Mouse (Mus musculus) limb, embryonic 11.5 days (tissue): ENCODE results near the gene Atpaf1. TPM values are rescaled to one million over a fixed set of nuclear protein-coding genes. Genes with fewer than 3 reads are reported as not detected.

Experiments
- ATAC-seq: fragments of 200-750 bp; cut with Nextera tagmentation; 2 replicates; pipeline ENCODE4 v1.8.0; 2017; ENCODE audit warnings: low read depth; ENCODE audit not compliant: insufficient number of reproducible peaks, low FRiP score, low TSS enrichment
- DNase-seq: peaks from one replicate; pipeline ENCODE4 v3.0.0-alpha.2; 2015; ENCODE audit warnings: low spot score
- H3K27ac ChIP-seq: fragments of 300-500 bp; sonication (generic); replicated peaks from 2 replicates; pipeline ENCODE4 v1.5.1; 2014; ENCODE audit warnings: low read depth, mild to moderate bottlenecking, low read length
- H3K27me3 ChIP-seq: fragments of 300-500 bp; sonication (generic); 2 replicates; pipeline ENCODE4 v1.6.1; 2014; ENCODE audit warnings: mild to moderate bottlenecking, low read length, mixed read lengths; ENCODE audit not compliant: control insufficient read depth, insufficient read depth
- H3K36me3 ChIP-seq: fragments of 300-500 bp; sonication (generic); 2 replicates; pipeline ENCODE4 v1.6.1; 2014; ENCODE audit warnings: mild to moderate bottlenecking, low read length, moderate library complexity, mixed read lengths; ENCODE audit not compliant: control insufficient read depth, insufficient read depth
- H3K4me1 ChIP-seq: fragments of 300-500 bp; sonication (generic); 2 replicates; pipeline ENCODE4 v1.6.1; 2014; ENCODE audit warnings: low read length, mixed read lengths; ENCODE audit not compliant: control insufficient read depth, insufficient read depth
- H3K4me2 ChIP-seq: fragments of 300-500 bp; sonication (generic); 2 replicates; pipeline ENCODE4 v1.6.1; 2014; ENCODE audit warnings: low read depth, mild to moderate bottlenecking, moderate library complexity; ENCODE audit not compliant: severe bottlenecking
- H3K4me3 ChIP-seq: fragments of 300-500 bp; sonication (generic); 2 replicates; pipeline ENCODE4 v1.5.1; 2014; ENCODE audit warnings: low read depth, low read length
- H3K9ac ChIP-seq: fragments of 300-500 bp; sonication (generic); 2 replicates; pipeline ENCODE4 v1.6.1; 2014; ENCODE audit warnings: mild to moderate bottlenecking, low read length
- H3K9me3 ChIP-seq: fragments of 300-500 bp; sonication (generic); 2 replicates; pipeline ENCODE4 v1.6.1; 2016; ENCODE audit warnings: low read length; ENCODE audit not compliant: control insufficient read depth
- WGBS: fragments of 180-500 bp; shearing (Covaris S2); extraction: QIAGEN DNeasy Blood & Tissue Kit; methylation state at CpG from one replicate; pipeline ENCODE4 v1.1.7; 2014; 5-methylcytosine and 5-hydroxymethylcytosine counted together
- polyA plus RNA-seq: library from polyadenylated mRNA; unstranded; fragments of >200 nt; fragmentation: Nextera tagmentation; extraction: Ambion mirVana; gene quantifications from 2 replicates; pipeline ENCODE4 v1.2.1, GENCODE M21; 2014

Atpaf1 gene
- polyA plus RNA-seq, 1 experiment from 2014 or later = 58.7 TPM

DNA sequence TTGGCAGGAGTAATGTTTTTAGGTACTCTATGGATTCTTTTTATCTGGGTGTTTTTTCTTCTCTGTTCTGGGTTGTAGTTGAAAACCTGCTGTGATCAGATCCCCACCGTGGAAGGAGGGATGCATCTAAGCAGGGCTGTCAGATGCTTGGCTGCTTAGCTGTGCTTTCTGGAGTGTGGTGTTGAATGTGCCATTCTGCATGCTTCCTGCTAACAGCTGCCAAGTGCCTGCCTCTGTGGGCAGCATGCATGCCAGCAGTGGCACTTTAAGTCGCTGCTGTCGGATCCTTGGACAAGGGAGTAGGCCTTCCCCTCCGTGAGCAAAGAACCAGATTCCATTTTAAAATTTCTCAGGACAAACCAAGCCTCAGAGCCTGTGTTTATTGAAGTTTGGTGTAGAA is 71.0 kb downstream of the Atpaf1 start:
- WGBS = 71% methylated on average over 4 of the region's 4 CpGs
- Histone ChIP-seq H3K4me2 (no peak overlapping the region; the same call in 1 of the 2 replicates), H3K9ac (no peak overlapping the region), H3K9me3 (no peaks in the 10 kb centered on the region), H3K36me3 (peaks cover 6% of the 10 kb centered on the region), H3K4me1 (peaks cover 25% of the 10 kb centered on the region), H3K27me3 (no peaks in the 10 kb centered on the region), H3K27ac (0 out of 2 replicates have a peak overlapping the region, but pooled peaks have one; percentile 26), H3K4me3 (no peak overlapping the region)
- ATAC-seq (no peak), DNase-seq (no peak)

DNA sequence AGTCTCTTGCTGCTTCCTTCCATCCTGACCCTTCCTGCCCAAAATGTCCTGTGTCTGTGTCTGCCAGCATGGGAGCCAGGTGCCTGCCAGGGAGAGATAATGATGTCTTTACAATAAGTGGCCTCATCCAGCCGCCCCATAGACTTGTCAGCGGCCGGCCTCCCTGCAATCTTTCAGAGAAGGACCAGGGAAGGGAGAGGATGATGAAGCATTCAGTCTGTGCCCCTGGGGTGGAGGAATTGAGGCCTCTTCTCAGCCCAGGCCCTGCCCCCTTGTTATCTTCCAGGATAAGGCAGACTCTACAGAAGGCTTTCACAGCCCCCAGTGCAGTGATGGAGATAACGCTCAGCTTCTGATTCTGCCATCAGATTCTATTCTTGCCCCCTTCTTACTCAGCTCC is 71.7 kb downstream of the Atpaf1 start:
- Histone ChIP-seq H3K4me1 (peaks cover 25% of the 10 kb centered on the region), H3K36me3 (peaks cover 6% of the 10 kb centered on the region; the same call in 1 of the 2 replicates), H3K27me3 (no peaks in the 10 kb centered on the region), H3K9me3 (no peaks in the 10 kb centered on the region), H3K4me2 (no peak overlapping the region), H3K27ac (no peak overlapping the region), H3K4me3 (no peak overlapping the region), H3K9ac (no peak overlapping the region)
- WGBS = 71% methylated on average over 4 of the region's 4 CpGs
- ATAC-seq (no peak), DNase-seq (no peak)

DNA sequence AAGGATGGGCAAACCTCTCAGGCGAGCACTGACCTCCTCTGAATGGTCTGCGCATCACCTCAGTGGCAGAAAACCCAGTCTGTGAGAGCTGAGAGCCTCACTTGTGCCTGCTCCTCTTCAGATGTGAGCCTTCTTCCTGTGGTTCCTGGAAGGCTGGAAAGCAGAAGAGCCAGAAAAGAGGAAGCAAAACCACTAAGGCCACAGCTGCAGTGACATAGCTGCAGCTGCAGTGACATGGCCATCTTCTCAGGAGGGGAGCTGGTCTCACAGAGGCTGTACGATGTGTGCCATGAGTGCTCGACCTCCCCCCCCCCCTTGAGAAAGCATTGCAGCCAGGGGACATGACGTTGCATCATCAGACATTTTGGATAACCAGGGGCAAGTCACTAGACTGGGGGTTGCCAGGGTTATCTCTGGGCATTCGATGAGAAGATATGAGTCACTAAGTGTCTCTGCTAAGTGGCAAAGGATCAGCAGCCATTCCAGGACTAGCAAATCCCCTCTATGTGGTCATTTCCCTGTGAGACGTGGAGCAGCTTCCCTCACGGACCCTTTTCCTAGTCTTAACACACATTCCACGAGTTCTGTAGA is 72.8 kb downstream of the Atpaf1 start:
- Histone ChIP-seq H3K9me3 (no peaks in the 10 kb centered on the region), H3K27ac (no peak overlapping the region), H3K27me3 (no peaks in the 10 kb centered on the region), H3K4me1 (peaks cover 29% of the 10 kb centered on the region), H3K36me3 (0 out of 2 replicates have a peak, but pooled peaks cover 4% of the 10 kb centered on the region), H3K4me3 (no peak overlapping the region), H3K9ac (no peak overlapping the region), H3K4me2 (no peak overlapping the region)
- 87% methylated on average over 9 of the region's 9 CpGs for WGBS
- ATAC-seq (no peak), DNase-seq (no peak)

DNA sequence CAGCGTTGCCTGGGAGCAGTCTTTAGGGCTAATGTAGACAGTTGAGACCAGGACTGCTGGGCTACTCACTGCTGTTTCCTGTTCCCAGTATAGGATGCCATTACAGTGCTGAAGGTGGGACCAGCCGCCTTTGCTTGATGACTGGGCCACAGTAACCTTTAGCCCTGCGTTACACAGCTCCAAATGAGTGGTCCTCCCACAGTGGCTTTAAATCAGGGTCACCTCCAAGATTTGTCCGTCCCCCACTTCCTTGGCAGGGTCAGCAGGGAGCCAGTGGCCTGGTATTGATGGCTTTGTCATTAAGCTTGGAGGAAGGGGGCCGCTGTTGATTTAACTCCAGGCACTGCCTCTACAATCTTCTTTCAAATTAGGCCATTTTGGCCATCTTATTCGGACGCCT is 78.7 kb downstream of the Atpaf1 start:
- Histone ChIP-seq H3K4me3 (no peak overlapping the region), H3K36me3 (0 out of 2 replicates have a peak, but pooled peaks cover 4% of the 10 kb centered on the region), H3K4me1 (peaks cover 23% of the 10 kb centered on the region), H3K9me3 (no peaks in the 10 kb centered on the region), H3K27ac (peak overlapping the region; percentile 87), H3K9ac (no peak overlapping the region), H3K27me3 (no peaks in the 10 kb centered on the region), H3K4me2 (no peak overlapping the region)
- peak; percentile 37; the same call in 1 of the 2 replicates for ATAC-seq
- 17% methylated on average over 7 of the region's 7 CpGs for WGBS
- peak; percentile 44 for DNase-seq

DNA sequence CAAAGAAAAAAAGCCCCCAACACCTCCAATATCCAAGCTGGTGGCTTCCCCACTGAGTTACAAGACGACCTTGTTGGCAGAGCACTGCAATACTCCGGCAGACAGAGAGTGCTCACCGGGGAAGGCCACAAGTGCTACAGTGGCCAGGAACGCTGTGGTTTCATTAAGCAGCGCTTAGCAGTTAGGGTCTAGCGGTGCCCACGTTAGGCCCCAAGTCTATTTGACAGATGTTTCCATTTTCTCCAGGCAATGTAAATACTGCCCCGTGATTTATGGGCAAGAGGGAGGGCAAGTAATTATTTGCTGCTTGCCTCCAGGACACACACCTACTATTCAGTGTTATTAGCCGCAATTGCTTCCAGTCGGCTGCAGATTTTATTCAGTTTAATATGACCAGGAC is 79.3 kb downstream of the Atpaf1 start:
- Histone ChIP-seq H3K4me1 (peaks cover 27% of the 10 kb centered on the region), H3K4me2 (no peak overlapping the region), H3K9me3 (no peaks in the 10 kb centered on the region), H3K9ac (no peak overlapping the region), H3K36me3 (0 out of 2 replicates have a peak, but pooled peaks cover 4% of the 10 kb centered on the region), H3K27me3 (no peaks in the 10 kb centered on the region), H3K27ac (peak overlapping the region; percentile 87; the same call in 1 of the 2 replicates), H3K4me3 (no peak overlapping the region)
- ATAC-seq (peak; percentile 84), DNase-seq (peak; percentile 76)
- WGBS = 6% methylated on average over 10 of the region's 10 CpGs

Other genes with a start within 250 kb of the Atpaf1 start
- gene Cyp4a31, start 221.2 kb upstream of the Atpaf1 start, polyA plus RNA-seq = not detected in 2 replicates
- not detected in 2 replicates for gene Cyp4a32, start 183.8 kb upstream of the Atpaf1 start, polyA plus RNA-seq
- not detected in 2 replicates for gene Cyp4b1, start 137.1 kb upstream of the Atpaf1 start, polyA plus RNA-seq
- gene Efcab14, start 47.1 kb upstream of the Atpaf1 start, polyA plus RNA-seq = 44.3 and 48.5 TPM in 2 replicates
- gene Tex38, start 3.8 kb upstream of the Atpaf1 start, polyA plus RNA-seq = 0.32 and 0.65 TPM in 2 replicates
- 5.8 and 6.0 TPM in 2 replicates for gene Mob3c, start 43.3 kb downstream of the Atpaf1 start, polyA plus RNA-seq
- 23.2 and 26.1 TPM in 2 replicates for gene Mknk1, start 54.4 kb downstream of the Atpaf1 start, polyA plus RNA-seq
- gene Kncn, start 99.6 kb downstream of the Atpaf1 start, polyA plus RNA-seq = 0.27 TPM in 1 of 2 replicates, not detected in the other
- 0.27 and 0.44 TPM in 2 replicates for gene 6430628N08Rik, start 105.9 kb downstream of the Atpaf1 start, polyA plus RNA-seq
- 0.14 and 0.27 TPM in 2 replicates for gene Dmbx1, start 155.1 kb downstream of the Atpaf1 start, polyA plus RNA-seq
- gene Faah, start 233.1 kb downstream of the Atpaf1 start, polyA plus RNA-seq = 0.35 and 0.55 TPM in 2 replicates